8 mouse cellular contexts compared by ENCODE assay signal in genomic region chr12:80998528-80999221, GRCm38 (mm10). TPM values are rescaled to one million over a fixed set of nuclear protein-coding genes. Genes with fewer than 3 reads are reported as not detected.
DNase-seq lines count a peak whose midpoint lies in the region; ATAC-seq and TF ChIP-seq lines count a peak whose summit lies in the region.

No protein-coding gene starts in this region.

- peaks cover 16% of the 10 kb centered on the region; the same call in 1 of the 2 replicates for H3K27me3 ChIP-seq in forebrain, embryonic 14.5 days (replicated peaks; ENCODE audit: control insufficient read depth, insufficient read depth, low read length)
- H3K27me3 ChIP-seq in liver, postnatal 0 days (ENCODE audit: insufficient read depth, low read length): 0 out of 2 replicates have a peak, but pooled peaks cover 3% of the 10 kb centered on the region
- no peaks in the 10 kb centered on the region for H3K27me3 ChIP-seq in cerebellum, adult 2 months (ENCODE audit: control insufficient read depth, insufficient read depth, low read length)

- peak overlapping the region; percentile 53 for H3K9ac ChIP-seq in forebrain, embryonic 14.5 days (ENCODE audit: low read length)
- H3K9ac ChIP-seq in liver, postnatal 0 days (replicated peaks): no peak overlapping the region

- 3% methylated on average over 33 of the region's 33 CpGs for WGBS in forebrain, embryonic 14.5 days
- WGBS in liver, postnatal 0 days (ENCODE audit: insufficient replicate concordance): 14% methylated on average over 33 of the region's 33 CpGs
- 5% methylated on average over 33 of the region's 33 CpGs for WGBS in cerebellum, adult 2 months

- no peak for TF ChIP-seq CTCF in liver, postnatal 0 days (IDR thresholded peaks at IDR 0.05; ENCODE audit: low read depth)
- no peak for TF ChIP-seq CTCF in cerebellum, adult 2 months (IDR thresholded peaks at IDR 0.05; ENCODE audit: borderline replicate concordance, insufficient read depth, low read depth, low read length)
- TF ChIP-seq CTCF in left cerebral cortex, adult 2 months (IDR thresholded peaks at IDR 0.05): no peak

- DNase-seq in spleen, adult 18-20 months: peak; percentile 5 to 16
- no peak for DNase-seq in spleen, adult 12 weeks (ENCODE audit: low spot score)
- peak; percentile 59 for DNase-seq in forebrain, embryonic 14.5 days (ENCODE audit: low spot score)
- peak; percentile 25 for DNase-seq in liver, postnatal 0 days
- peak; percentile 62 for DNase-seq in thymus, postnatal 0 days (ENCODE audit: low spot score)
- DNase-seq in cerebellum, adult 2 months: no peak
- DNase-seq in kidney, postnatal 25 days: no peak
- DNase-seq in left cerebral cortex, adult 2 months (ENCODE audit: extremely low spot score in 1 of 2, low spot score in 2 of 2): no peak

- H3K9me3 ChIP-seq in forebrain, embryonic 14.5 days (replicated peaks; ENCODE audit: control insufficient read depth, low read length): no peaks in the 10 kb centered on the region
- no peaks in the 10 kb centered on the region for H3K9me3 ChIP-seq in liver, postnatal 0 days (ENCODE audit: low read length)

- H3K36me3 ChIP-seq in forebrain, embryonic 14.5 days (ENCODE audit: control insufficient read depth, insufficient read depth, low read length): no peaks in the 10 kb centered on the region
- H3K36me3 ChIP-seq in liver, postnatal 0 days (replicated peaks; ENCODE audit: insufficient read depth, low read length): no peaks in the 10 kb centered on the region

- H3K4me1 ChIP-seq in forebrain, embryonic 14.5 days (ENCODE audit: control insufficient read depth, insufficient read depth, low read length): peaks cover 19% of the 10 kb centered on the region
- peaks cover 11% of the 10 kb centered on the region for H3K4me1 ChIP-seq in liver, postnatal 0 days (ENCODE audit: insufficient read depth)
- no peaks in the 10 kb centered on the region for H3K4me1 ChIP-seq in cerebellum, adult 2 months (ENCODE audit: control insufficient read depth, insufficient read depth, low read length)

- TF ChIP-seq EP300 in liver, postnatal 0 days (IDR thresholded peaks at IDR 0.05; ENCODE audit: low read depth): no peak

- ATAC-seq in forebrain, embryonic 14.5 days: peak; percentile 52
- no peak for ATAC-seq in liver, postnatal 0 days

- peak overlapping the region; percentile 29; the same call in 1 of the 2 replicates for H3K27ac ChIP-seq in forebrain, embryonic 14.5 days (ENCODE audit: low read depth, low read length)
- no peak overlapping the region for H3K27ac ChIP-seq in liver, postnatal 0 days (ENCODE audit: low read depth)
- no peak overlapping the region for H3K27ac ChIP-seq in cerebellum, adult 2 months (ENCODE audit: insufficient read depth, low read length)
- no peak overlapping the region for H3K27ac ChIP-seq in left cerebral cortex, adult 2 months

- H3K4me3 ChIP-seq in forebrain, embryonic 14.5 days (ENCODE audit: low read depth, low read length): peak overlapping the region; percentile 19
- peak overlapping the region; percentile 24 for H3K4me3 ChIP-seq in liver, postnatal 0 days (ENCODE audit: low read depth, low read length)
- no peak overlapping the region for H3K4me3 ChIP-seq in cerebellum, adult 2 months (replicated peaks; ENCODE audit: insufficient read depth, low read depth, low read length)
- H3K4me3 ChIP-seq in left cerebral cortex, adult 2 months: no peak overlapping the region

- TF ChIP-seq POLR2A in cerebellum, adult 2 months (IDR thresholded peaks at IDR 0.05; ENCODE audit: borderline replicate concordance, insufficient read depth, low read length): no peak

- intact Hi-C loops in left cerebral cortex, adult 2 months (cut with DNase I): no loop called here

- H3K4me2 ChIP-seq in forebrain, embryonic 14.5 days (ENCODE audit: low read length): peak overlapping the region; percentile 42
- peak overlapping the region; percentile 62 for H3K4me2 ChIP-seq in liver, postnatal 0 days (ENCODE audit: low read depth, low read length)

RNA-seq across cellular contexts. Expression of gene Smoc1, which starts 27.9 kb away (rescaled TPM):
- polyA plus RNA-seq in forebrain, embryonic 14.5 days (2014; fragmentation: Nextera tagmentation; extraction: Ambion mirVana): 7.1 and 10.1 TPM in 2 replicates
- 12.3 and 15.5 TPM in 2 replicates for polyA plus RNA-seq in liver, postnatal 0 days (2015; fragmentation: Nextera tagmentation; extraction: Ambion mirVana)
- 4.2 and 5.2 TPM in 2 replicates for polyA plus RNA-seq in thymus, postnatal 0 days (2015; fragmentation: Nextera tagmentation; extraction: Ambion mirVana)
- polyA plus RNA-seq in cerebellum, adult 2 months (2012; rRNA removed): 10.3 and 10.8 TPM in 2 replicates
- total RNA-seq in left cerebral cortex, adult 2 months (2021): 1 to 10 TPM; 8.8 to 9.6 TPM

RNA-seq across cellular contexts. Expression of gene Slc10a1, which starts 30.2 kb away (rescaled TPM):
- polyA plus RNA-seq in forebrain, embryonic 14.5 days (2014; fragmentation: Nextera tagmentation; extraction: Ambion mirVana): 0.10 and 0.22 TPM in 2 replicates
- 500 and 502 TPM in 2 replicates for polyA plus RNA-seq in liver, postnatal 0 days (2015; fragmentation: Nextera tagmentation; extraction: Ambion mirVana)
- 0.36 and 0.59 TPM in 2 replicates for polyA plus RNA-seq in thymus, postnatal 0 days (2015; fragmentation: Nextera tagmentation; extraction: Ambion mirVana)
- polyA plus RNA-seq in cerebellum, adult 2 months (2012; rRNA removed): not detected in 2 replicates
- not detected for total RNA-seq in left cerebral cortex, adult 2 months (2021)

RNA-seq across cellular contexts. Expression of gene Srsf5, which starts 53.4 kb away (rescaled TPM):
- 245 and 274 TPM in 2 replicates for polyA plus RNA-seq in forebrain, embryonic 14.5 days (2014; fragmentation: Nextera tagmentation; extraction: Ambion mirVana)
- polyA plus RNA-seq in liver, postnatal 0 days (2015; fragmentation: Nextera tagmentation; extraction: Ambion mirVana): 249 and 270 TPM in 2 replicates
- polyA plus RNA-seq in thymus, postnatal 0 days (2015; fragmentation: Nextera tagmentation; extraction: Ambion mirVana): 655 and 689 TPM in 2 replicates
- 650 and 669 TPM in 2 replicates for polyA plus RNA-seq in cerebellum, adult 2 months (2012; rRNA removed)
- 100 to 1,000 TPM; 355 to 360 TPM for total RNA-seq in left cerebral cortex, adult 2 months (2021)

Comparison
In these comparisons a context has a peak if more than half of its experiments do, and no peak if none do; other contexts are left out.
1. DNase-seq: peak in spleen, adult 18-20 months (2 of 2), forebrain, embryonic 14.5 days (single experiment), liver, postnatal 0 days (single experiment) and thymus, postnatal 0 days (single experiment); none in spleen, adult 12 weeks (single experiment), cerebellum, adult 2 months (0 of 2), kidney, postnatal 25 days (0 of 2) and left cerebral cortex, adult 2 months (0 of 2).
2. H3K4me3 ChIP-seq: peak in forebrain, embryonic 14.5 days (single experiment) and liver, postnatal 0 days (single experiment); none in cerebellum, adult 2 months (single experiment) and left cerebral cortex, adult 2 months (single experiment).
3. RNA of gene Slc10a1, which starts 30.2 kb away (polyA plus RNA-seq): 500 to 502 TPM in liver, postnatal 0 days; 0.36 to 0.59 TPM in thymus, postnatal 0 days, 0.10 to 0.22 TPM in forebrain, embryonic 14.5 days and not detected in cerebellum, adult 2 months; every median in the first group is over 100 times any median in the second.